Mouse (Mus musculus) G1E (cell line): ENCODE data around the gene Olfr324.

ENCODE experiments used
- CTCF ChIP-seq: IDR thresholded peaks from 2 replicates; pipeline ENCODE4 v1.5.1; 2012; ENCODE audit warnings: low read depth, low read length, inconsistent platforms, mixed read lengths
- GATA1 ChIP-seq: IDR thresholded peaks from 2 replicates; pipeline ENCODE4 v1.6.1; 2012; ENCODE audit warnings: borderline replicate concordance, low read length, inconsistent platforms, mixed read lengths
- TAL1 ChIP-seq: conservative IDR thresholded peaks from 2 replicates; pipeline ENCODE4 v1.6.1; 2012; ENCODE audit warnings: low read depth, low read length, inconsistent platforms, mixed read lengths

- TF ChIP-seq CTCF (no peak), GATA1 (no peak), TAL1 (no peak)
Observed at GRCm38 (mm10) chr11:58578636-58579035, 16.3 kb upstream of the Olfr324 start.
